Mouse (Mus musculus): ENCODE measurements around the gene Trim42. TPM values are rescaled to one million over a fixed set of nuclear protein-coding genes. Genes with fewer than 3 reads are reported as not detected.

The Trim42 gene
- total and polyA plus RNA-seq, 2 experiments from 2014 or later, result not detected

DNA sequence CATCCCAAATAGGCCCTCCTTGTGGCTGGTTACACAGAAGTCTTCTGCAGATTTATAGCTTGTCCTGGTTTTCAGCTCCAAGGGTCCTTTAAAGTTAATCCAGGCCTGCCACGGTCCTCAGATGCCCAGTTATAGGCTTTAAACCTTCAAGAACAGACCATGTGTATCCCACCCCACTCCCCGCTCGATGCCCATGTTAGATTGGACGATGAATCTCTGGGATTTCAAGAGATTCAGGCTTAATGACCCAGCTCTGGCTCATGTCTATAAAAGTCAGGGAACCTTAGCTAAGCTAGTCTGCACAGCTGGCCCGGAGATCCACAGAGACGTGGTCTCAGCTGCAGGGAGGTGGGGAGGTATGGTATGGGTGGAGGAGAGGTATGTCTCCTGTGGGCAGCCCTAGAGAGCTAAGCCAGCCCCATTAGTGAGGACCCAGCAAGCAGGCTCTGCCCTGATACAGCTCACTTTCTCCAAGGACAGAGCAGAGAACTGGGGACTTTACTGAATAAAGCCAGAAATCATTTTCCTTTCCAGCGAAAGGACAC lies 60.2 kb downstream of the Trim42 start:
- H3K4me3 ChIP-seq (ENCODE audit: low read depth, low read length), result no peak overlapping the region
- 78% methylated on average over 7 of the region's 7 CpGs for WGBS
- H3K4me2 ChIP-seq (ENCODE audit: low read depth, low read length), result no peak overlapping the region
- H3K9ac ChIP-seq (replicated peaks; ENCODE audit: low read depth, low read length), result no peak overlapping the region
- no peak overlapping the region for H3K27ac ChIP-seq (ENCODE audit: low read depth)
- peaks cover 9% of the 10 kb centered on the region; the same call in 1 of the 2 replicates for H3K4me1 ChIP-seq (ENCODE audit: control insufficient read depth, insufficient read depth)
- no peaks in the 10 kb centered on the region for H3K27me3 ChIP-seq (ENCODE audit: control insufficient read depth, insufficient read depth, low read length)
- no peaks in the 10 kb centered on the region for H3K9me3 ChIP-seq (replicated peaks; ENCODE audit: control insufficient read depth, low read length)
- no peaks in the 10 kb centered on the region for H3K36me3 ChIP-seq (replicated peaks; ENCODE audit: control insufficient read depth, insufficient read depth, low read length)
- DNase-seq (ENCODE audit: low spot score) (no peak), ATAC-seq (ENCODE audit: insufficient read depth, low read depth) (no peak)
- TF ChIP-seq CTCF (IDR thresholded peaks at IDR 0.05; ENCODE audit: low read depth) (no peak), EP300 (IDR thresholded peaks at IDR 0.05; ENCODE audit: low read depth) (no peak)

DNA sequence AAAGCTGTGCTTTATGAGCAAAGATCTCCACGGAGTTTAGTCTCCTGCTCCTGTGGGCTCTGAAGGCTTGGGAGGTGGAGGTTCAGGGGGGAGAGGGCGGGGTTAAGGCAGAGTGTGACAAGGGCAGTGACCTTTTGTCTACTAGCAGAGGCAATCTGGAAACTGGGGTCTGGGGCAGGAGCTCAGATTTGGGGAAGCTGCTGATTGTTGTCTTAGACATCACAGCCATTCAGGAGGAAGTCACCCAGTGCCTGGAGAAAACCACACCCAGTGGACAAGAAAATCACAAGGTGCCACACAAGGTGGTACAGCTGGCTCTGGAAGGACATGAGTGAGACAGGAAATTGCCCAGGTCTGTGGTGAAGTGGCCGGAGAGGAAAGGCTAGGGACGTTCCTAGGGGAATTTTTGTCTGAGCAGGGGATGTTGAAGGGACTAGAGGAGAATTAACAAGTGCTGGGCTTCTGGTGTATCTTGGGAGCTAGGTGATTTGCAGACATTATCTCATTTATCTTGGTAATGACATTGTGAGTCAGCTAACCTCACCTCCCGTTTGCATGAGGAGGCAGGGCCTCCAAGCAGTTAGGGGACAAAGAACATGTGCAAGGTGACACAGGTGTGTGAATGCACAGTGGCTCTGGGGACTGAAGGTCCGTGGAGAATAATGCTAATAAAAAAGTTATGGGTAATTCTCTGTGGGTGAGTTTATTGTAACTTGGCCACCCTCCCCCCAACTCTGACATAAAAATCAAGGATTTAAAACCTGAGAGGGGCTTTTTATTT lies 61.9 kb downstream of the Trim42 start:
- no peak for DNase-seq (ENCODE audit: low spot score)
- H3K9me3 ChIP-seq (replicated peaks; ENCODE audit: control insufficient read depth, low read length), result no peaks in the 10 kb centered on the region
- H3K27ac ChIP-seq (ENCODE audit: low read depth), result no peak overlapping the region
- H3K4me1 ChIP-seq (ENCODE audit: control insufficient read depth, insufficient read depth), result no peaks in the 10 kb centered on the region
- 43% methylated on average over 6 of the region's 6 CpGs for WGBS
- no peaks in the 10 kb centered on the region for H3K36me3 ChIP-seq (replicated peaks; ENCODE audit: control insufficient read depth, insufficient read depth, low read length)
- TF ChIP-seq CTCF (IDR thresholded peaks at IDR 0.05; ENCODE audit: low read depth) (no peak), EP300 (IDR thresholded peaks at IDR 0.05; ENCODE audit: low read depth) (no peak)
- H3K27me3 ChIP-seq (ENCODE audit: control insufficient read depth, insufficient read depth, low read length), result no peaks in the 10 kb centered on the region
- no peak overlapping the region for H3K4me3 ChIP-seq (ENCODE audit: low read depth, low read length)
- ATAC-seq (ENCODE audit: insufficient read depth, low read depth), result no peak
- H3K9ac ChIP-seq (replicated peaks; ENCODE audit: low read depth, low read length), result no peak overlapping the region
- H3K4me2 ChIP-seq (ENCODE audit: low read depth, low read length), result no peak overlapping the region

All from heart, postnatal 0 days (tissue).